Mouse (Mus musculus) lung, embryonic 14.5 days (tissue): Measurements from ENCODE around the gene Snx1. TPM values are rescaled to one million over a fixed set of nuclear protein-coding genes. Genes with fewer than 3 reads are reported as not detected.
A peak's percentile ranks its signal among the peaks of the same experiment; 100 is the strongest.

Experiments
- ATAC-seq: fragments of 200-750 bp; cut with Nextera tagmentation; 2 replicates; pipeline ENCODE4 v1.8.0; 2017; ENCODE audit warnings: mild to moderate bottlenecking, moderate TSS enrichment, moderate library complexity; ENCODE audit not compliant: insufficient read depth
- DNase-seq: peaks from one replicate; pipeline ENCODE4 v3.0.0-alpha.2; 2015
- H3K27ac ChIP-seq: fragments of 300-500 bp; sonication (generic); 2 replicates; pipeline ENCODE4 v1.5.1; 2014; ENCODE audit warnings: low read depth, mild to moderate bottlenecking, moderate library complexity
- H3K27me3 ChIP-seq: fragments of 300-500 bp; sonication (generic); 2 replicates; pipeline ENCODE4 v1.6.1; 2014; ENCODE audit warnings: low read length, control low read depth; ENCODE audit not compliant: insufficient read depth
- H3K36me3 ChIP-seq: fragments of 300-500 bp; sonication (generic); 2 replicates; pipeline ENCODE4 v1.6.1; 2014; ENCODE audit warnings: control low read depth; ENCODE audit not compliant: insufficient read depth
- H3K4me1 ChIP-seq: fragments of 300-500 bp; sonication (generic); 2 replicates; pipeline ENCODE4 v1.6.1; 2014; ENCODE audit warnings: antibody characterized with exemption, control low read depth; ENCODE audit not compliant: insufficient read depth
- H3K4me2 ChIP-seq: fragments of 300-500 bp; sonication (generic); 2 replicates; pipeline ENCODE4 v1.6.1; 2014; ENCODE audit warnings: mild to moderate bottlenecking
- H3K4me3 ChIP-seq: fragments of 300-500 bp; sonication (generic); 2 replicates; pipeline ENCODE4 v1.5.1; 2014; ENCODE audit warnings: low read depth, low read length
- H3K9ac ChIP-seq: fragments of 300-500 bp; sonication (generic); 2 replicates; pipeline ENCODE4 v1.6.1; 2014
- H3K9me3 ChIP-seq: fragments of 300-500 bp; sonication (generic); 2 replicates; pipeline ENCODE4 v1.6.1; 2016; ENCODE audit warnings: low read depth, low read length, control low read depth
- CTCF ChIP-seq: IDR thresholded peaks from 2 replicates; pipeline ENCODE4 v1.5.1; 2016; ENCODE audit warnings: antibody characterized with exemption, low read depth
- WGBS: fragments of 180-500 bp; shearing (Covaris S2); extraction: QIAGEN DNeasy Blood & Tissue Kit; methylation state at CpG from one replicate; pipeline ENCODE4 v1.1.7; 2014; 5-methylcytosine and 5-hydroxymethylcytosine counted together
- polyA plus RNA-seq: library from polyadenylated mRNA; unstranded; fragments of >200 nt; fragmentation: Nextera tagmentation; extraction: Ambion mirVana; gene quantifications from 2 replicates; pipeline ENCODE4 v1.2.1, GENCODE M21; 2014

The Snx1 gene
- polyA plus RNA-seq, 1 experiment from 2014 or later, result 116 TPM

DNA sequence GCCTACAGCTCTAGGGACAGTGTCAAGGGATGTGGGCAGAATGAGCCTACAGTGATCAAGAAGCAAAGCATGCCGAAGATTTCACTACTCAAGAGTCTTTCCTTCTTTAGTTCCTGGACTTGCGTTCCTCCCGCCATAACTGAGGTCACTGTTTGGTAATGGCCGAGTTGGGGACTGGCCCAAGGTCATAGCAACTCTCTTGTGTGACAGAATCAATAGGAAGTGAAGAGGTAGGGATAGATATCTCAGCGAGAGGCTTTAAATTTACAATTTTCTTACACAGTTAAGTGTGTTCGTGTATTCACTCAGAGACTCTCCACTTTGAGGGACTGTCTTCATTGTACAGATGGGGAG, 783 bp upstream of the Snx1 start:
- Histone ChIP-seq H3K4me2 (peak overlapping the region; percentile 78), H3K36me3 (peaks cover 7% of the 10 kb centered on the region; the same call in 1 of the 2 replicates), H3K27ac (peak overlapping the region; percentile 82), H3K9ac (peak overlapping the region; percentile 70), H3K4me3 (peak overlapping the region; percentile 70), H3K4me1 (peaks cover 7% of the 10 kb centered on the region), H3K27me3 (no peaks in the 10 kb centered on the region), H3K9me3 (no peaks in the 10 kb centered on the region)
- no peak for TF ChIP-seq CTCF
- WGBS, result 38% methylated on average over 6 of the region's 6 CpGs
- no peak for ATAC-seq
- peak; percentile 21 for DNase-seq

DNA sequence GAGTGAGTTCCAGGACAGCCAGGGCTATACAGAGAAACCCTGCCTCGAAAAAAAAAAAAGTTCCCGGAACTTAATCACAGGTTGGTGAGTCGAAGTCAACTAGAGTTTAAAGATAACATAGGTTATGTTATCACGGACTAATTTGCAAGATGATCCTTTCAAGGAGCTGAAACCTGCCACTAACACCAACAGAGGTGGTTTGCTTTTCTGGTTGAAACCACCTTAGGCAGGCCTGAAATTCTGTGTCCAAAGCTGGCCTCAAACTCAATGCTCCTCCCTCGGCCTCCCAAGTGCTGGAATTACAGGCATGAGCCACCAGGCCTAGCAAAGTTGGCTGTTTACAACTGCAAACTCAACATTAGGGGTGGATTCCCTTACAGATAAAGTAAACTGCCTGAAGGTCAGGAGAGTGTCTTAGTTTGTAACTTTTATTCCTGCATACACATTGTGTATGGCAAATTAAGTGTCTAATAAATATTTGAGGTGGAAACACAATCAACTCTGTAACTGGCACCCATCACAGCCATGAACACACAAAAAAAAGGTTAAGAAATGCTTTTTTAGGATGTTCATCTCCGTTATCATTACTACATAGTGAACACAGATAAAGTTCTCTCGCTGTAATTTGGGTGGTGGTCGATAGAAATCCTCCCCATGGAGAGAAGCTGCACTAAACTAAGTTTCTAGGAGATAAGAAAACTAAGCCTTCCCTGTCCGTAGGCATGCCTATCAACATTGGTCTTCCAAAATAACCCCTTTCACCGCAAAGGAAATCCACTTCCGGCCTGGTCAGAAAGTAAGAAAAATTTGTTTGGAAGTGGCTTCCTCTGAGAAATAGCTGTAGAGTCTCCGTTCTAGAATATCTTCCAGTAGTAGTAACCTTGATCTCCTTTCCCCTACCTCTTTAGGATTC, 588 bp downstream of the Snx1 start:
- no peak for ATAC-seq
- H3K9ac ChIP-seq, result peak overlapping the region; percentile 43
- H3K9me3 ChIP-seq, result no peaks in the 10 kb centered on the region
- H3K27ac ChIP-seq, result peak overlapping the region; percentile 80
- H3K27me3 ChIP-seq, result no peaks in the 10 kb centered on the region
- 45% methylated on average over 12 of the region's 12 CpGs for WGBS
- 0 out of 2 replicates have a peak, but pooled peaks cover 3% of the 10 kb centered on the region for H3K36me3 ChIP-seq
- peaks cover 7% of the 10 kb centered on the region for H3K4me1 ChIP-seq
- peak; percentile 15 for DNase-seq
- peak overlapping the region; percentile 70 for H3K4me3 ChIP-seq
- no peak for TF ChIP-seq CTCF
- peak overlapping the region; percentile 78 for H3K4me2 ChIP-seq

DNA sequence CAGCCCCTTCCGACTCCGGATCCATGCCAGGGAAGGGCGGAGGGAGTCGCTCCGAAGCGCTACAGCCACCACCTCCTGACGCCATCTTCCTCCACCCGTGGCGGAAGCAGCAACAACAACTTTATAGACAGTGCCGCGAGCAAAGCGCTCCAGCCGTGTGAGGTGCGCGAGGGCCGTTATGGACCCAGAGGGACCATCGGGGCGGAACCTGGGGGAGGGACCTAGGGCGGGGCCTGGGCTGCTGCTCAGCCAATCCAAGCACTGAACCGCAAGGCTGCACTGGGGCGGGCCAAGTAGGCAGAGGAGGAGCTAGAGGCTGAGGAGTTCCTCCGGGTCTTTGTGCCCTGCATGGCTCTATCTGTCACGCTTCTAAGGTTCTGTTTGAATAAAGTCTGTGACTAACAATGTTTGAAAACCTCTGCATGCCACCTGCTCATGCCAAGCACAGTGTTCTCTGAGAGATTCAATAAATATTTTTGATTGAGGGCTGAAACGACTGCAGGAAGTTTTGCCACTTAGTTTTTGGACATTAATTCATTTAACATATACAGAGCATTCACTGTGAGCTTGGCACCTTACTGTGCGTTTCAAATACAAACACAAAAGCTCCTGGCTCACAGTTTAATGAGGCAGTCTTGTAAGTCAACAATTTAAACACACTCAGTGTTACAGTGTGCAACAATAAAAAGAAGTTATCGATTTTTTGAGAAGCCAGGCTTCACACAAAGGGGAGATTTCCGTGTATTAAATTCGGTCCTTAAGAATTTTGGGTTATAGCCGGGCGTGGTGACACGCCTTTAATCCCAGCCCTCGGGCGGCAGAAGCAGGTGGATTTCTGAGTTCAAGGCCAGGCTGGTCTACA, 1.5 kb downstream of the Snx1 start:
- Histone ChIP-seq H3K27me3 (no peaks in the 10 kb centered on the region), H3K4me2 (peak overlapping the region; percentile 78), H3K36me3 (no peaks in the 10 kb centered on the region), H3K9me3 (no peaks in the 10 kb centered on the region), H3K9ac (peak overlapping the region; percentile 85), H3K4me3 (peak overlapping the region; percentile 84), H3K27ac (peak overlapping the region; percentile 85), H3K4me1 (peaks cover 7% of the 10 kb centered on the region)
- DNase-seq (peak; percentile 98), ATAC-seq (peak; percentile 98)
- 17% methylated on average over 33 of the region's 33 CpGs for WGBS
- TF ChIP-seq CTCF, result no peak

DNA sequence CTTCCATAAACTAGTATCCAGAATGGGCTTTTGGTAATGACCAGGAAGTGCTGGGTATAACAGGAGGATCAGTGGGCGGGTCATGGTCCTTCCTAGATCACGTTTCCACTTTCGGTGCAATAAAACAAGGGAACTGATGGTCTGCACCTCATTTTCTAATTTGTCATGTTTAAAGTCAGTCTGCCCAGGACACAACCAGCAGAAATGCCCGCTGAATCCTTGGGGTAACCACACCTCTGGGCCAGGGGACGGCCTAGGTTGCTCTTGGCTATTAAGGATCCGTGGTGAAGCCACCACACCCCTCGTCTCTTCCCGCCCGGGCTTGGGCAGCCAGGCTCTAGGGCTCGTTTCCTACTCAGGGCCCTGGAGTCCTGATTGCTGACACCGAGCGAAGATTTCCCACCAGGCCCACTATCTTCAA, 2.3 kb downstream of the Snx1 start:
- ATAC-seq (peak; percentile 39; the same call in 1 of the 2 replicates), DNase-seq (peak; percentile 61)
- WGBS, result under 1% methylated on average over 12 of the region's 12 CpGs
- no peaks in the 10 kb centered on the region for H3K9me3 ChIP-seq
- peak overlapping the region; percentile 85 for H3K9ac ChIP-seq
- H3K36me3 ChIP-seq, result no peaks in the 10 kb centered on the region
- peak overlapping the region; percentile 85 for H3K27ac ChIP-seq
- peak overlapping the region; percentile 84 for H3K4me3 ChIP-seq
- H3K4me1 ChIP-seq, result peaks cover 7% of the 10 kb centered on the region
- peak overlapping the region; percentile 78 for H3K4me2 ChIP-seq
- no peak for TF ChIP-seq CTCF
- H3K27me3 ChIP-seq, result no peaks in the 10 kb centered on the region

DNA sequence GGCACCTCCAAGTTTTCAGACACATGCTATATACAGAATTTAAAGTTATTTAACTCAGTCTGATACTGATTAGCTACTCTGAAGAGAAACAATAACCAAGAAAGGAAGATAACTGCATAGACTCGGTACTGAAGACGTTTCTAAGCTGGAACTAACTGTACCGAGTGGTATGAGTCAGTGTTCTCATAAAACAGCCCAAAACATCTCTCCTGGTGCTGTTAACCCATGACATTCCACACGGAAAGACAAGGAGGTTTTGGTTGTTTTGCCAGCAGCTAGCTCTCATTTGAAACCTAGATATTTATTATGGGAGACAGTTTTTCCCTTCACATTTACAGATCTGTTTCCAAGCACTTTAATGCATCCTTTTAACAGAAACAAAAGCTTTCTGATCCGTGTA, 2.7 kb downstream of the Snx1 start:
- no peak for TF ChIP-seq CTCF
- Histone ChIP-seq H3K36me3 (no peaks in the 10 kb centered on the region), H3K4me2 (peak overlapping the region; percentile 78), H3K27ac (0 out of 2 replicates have a peak overlapping the region, but pooled peaks have one; percentile 85), H3K27me3 (no peaks in the 10 kb centered on the region), H3K9me3 (no peaks in the 10 kb centered on the region), H3K9ac (peak overlapping the region; percentile 85), H3K4me1 (peaks cover 7% of the 10 kb centered on the region), H3K4me3 (peak overlapping the region; percentile 84)
- DNase-seq, result no peak
- WGBS, result 10% methylated on average over 5 of the region's 5 CpGs
- ATAC-seq, result no peak

DNA sequence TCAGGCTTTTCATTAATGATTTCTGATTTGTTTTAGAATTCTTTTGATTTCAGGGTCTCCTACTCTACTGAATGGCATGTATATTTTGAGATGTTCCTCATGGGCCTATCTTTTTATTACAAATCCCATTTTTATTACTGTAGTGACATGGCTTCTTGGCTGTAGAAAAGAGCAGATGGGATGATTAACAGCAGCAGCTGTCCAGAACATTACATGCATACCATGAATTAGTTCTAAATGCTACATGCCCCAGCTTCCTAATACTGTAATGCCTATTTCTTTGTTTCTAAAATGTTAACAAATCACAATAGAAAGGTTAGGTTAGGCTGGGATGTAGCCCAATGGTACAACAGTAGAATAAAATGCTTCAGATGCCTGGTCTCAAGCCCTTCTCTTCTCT, 5.0 kb downstream of the Snx1 start:
- no peak overlapping the region for H3K4me2 ChIP-seq
- peaks cover 3% of the 10 kb centered on the region; the same call in 1 of the 2 replicates for H3K36me3 ChIP-seq
- H3K27me3 ChIP-seq, result no peaks in the 10 kb centered on the region
- no peaks in the 10 kb centered on the region for H3K9me3 ChIP-seq
- ATAC-seq, result no peak
- TF ChIP-seq CTCF, result no peak
- no peaks in the 10 kb centered on the region; the same call in 1 of the 2 replicates for H3K4me1 ChIP-seq
- H3K4me3 ChIP-seq, result no peak overlapping the region
- no peak overlapping the region for H3K27ac ChIP-seq
- H3K9ac ChIP-seq, result no peak overlapping the region
- DNase-seq, result no peak
